Mouse (Mus musculus): ENCODE data around the gene Rnf183. TPM values are rescaled to one million over a fixed set of nuclear protein-coding genes. Genes with fewer than 3 reads are reported as not detected.

Rnf183 gene
- total RNA-seq (2012; rRNA removed) (0.10 and 0.15 TPM in 2 replicates), polyA plus RNA-seq (2012; ENCODE audit: insufficient read depth in 1 of 2, insufficient read length in 2 of 2, low read depth in 1 of 2, low replicate concordance in 2 of 2, missing spikeins in 1 of 2) (under 1 TPM in 1 of 2 experiments, not detected in 1; 0.25 TPM)

DNA sequence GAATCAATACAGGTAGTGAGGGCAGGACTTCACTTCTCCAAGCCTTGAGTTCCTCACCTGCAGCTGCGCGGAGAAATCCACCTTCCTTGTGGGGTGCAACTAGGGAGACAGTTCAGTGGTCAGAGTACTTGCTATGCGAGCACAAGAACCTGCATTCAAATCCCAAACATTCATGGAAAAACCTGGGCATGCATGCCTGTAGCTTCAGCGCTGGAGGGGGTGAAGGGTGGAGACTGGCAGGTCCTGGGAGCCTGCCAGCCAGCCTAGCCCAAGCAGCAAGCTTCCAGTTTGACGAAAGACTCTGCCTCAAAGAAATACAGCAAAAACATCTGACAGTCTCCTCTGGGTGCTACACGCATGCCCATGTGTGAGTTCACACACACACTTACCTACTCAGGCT is at the start of gene Rnf183:
TSS of gene Rnf183 (minus strand) at position 172 of the 400 bp plus-strand sequence.
- TF ChIP-seq TCF12 (IDR thresholded peaks at IDR 0.05; ENCODE audit: low read depth, low read length) (no peak), EP300 (IDR thresholded peaks at IDR 0.05; ENCODE audit: low read depth in 1 of 2, low read length in 2 of 2) (no peak), POLR2AphosphoS2 (IDR thresholded peaks at IDR 0.05; ENCODE audit: low read length) (no peak), MAZ (IDR thresholded peaks at IDR 0.05; ENCODE audit: low read depth, low read length) (no peak), MEF2A (IDR thresholded peaks at IDR 0.05; ENCODE audit: extremely low read depth, insufficient replicate concordance, low read depth, low read length, poor library complexity, severe bottlenecking) (no peak), NELFE (IDR thresholded peaks at IDR 0.05; ENCODE audit: low read depth, low read length) (no peak), MAFK (IDR thresholded peaks at IDR 0.05; ENCODE audit: borderline replicate concordance, low read depth, low read length) (no peak), ZC3H11A (IDR thresholded peaks at IDR 0.05; ENCODE audit: low read depth, low read length) (no peak), ETS1 (IDR thresholded peaks at IDR 0.05; ENCODE audit: low read depth, low read length) (no peak), USF1 (IDR thresholded peaks at IDR 0.05; ENCODE audit: low read depth, low read length) (no peak), MYB (IDR thresholded peaks at IDR 0.05; ENCODE audit: low read depth, low read length) (no peak), TBP (IDR thresholded peaks at IDR 0.05; ENCODE audit: low read depth, low read length) (no peak), ZMIZ1 (IDR thresholded peaks at IDR 0.05; ENCODE audit: low read depth, low read length) (no peak), POLR2AphosphoS5 (IDR thresholded peaks at IDR 0.05; ENCODE audit: borderline replicate concordance, low read depth, low read length) (no peak), SMC3 (IDR thresholded peaks at IDR 0.05; ENCODE audit: low read depth, low read length) (no peak), GATA1 (IDR thresholded peaks at IDR 0.05; ENCODE audit: low read depth, low read length) (no peak), E2F4 (IDR thresholded peaks at IDR 0.05; ENCODE audit: borderline replicate concordance, low read depth, low read length) (no peak), CHD2 (IDR thresholded peaks at IDR 0.05; ENCODE audit: low read length) (no peak), RCOR1 (IDR thresholded peaks at IDR 0.05; ENCODE audit: low read depth, low read length) (no peak)
- Histone ChIP-seq H3K4me3 (ENCODE audit: control insufficient read depth in 1 of 2, insufficient read depth in 1 of 2, low read depth in 2 of 2, low read length in 2 of 2) (no peak within 1 kb of the TSS), H3K9ac (ENCODE audit: control insufficient read depth, low read depth, low read length, poor library complexity, severe bottlenecking) (no peak within 1 kb of the TSS), H3K4me1 (ENCODE audit: control insufficient read depth in 1 of 2, insufficient read depth in 2 of 2, low read length in 2 of 2) (peaks cover 2 to 12% of the 10 kb centered on the region in 2 experiments; a peak in 2 of 4 replicates), H3K27ac (ENCODE audit: control insufficient read depth, low read depth, low read length) (no peak within 1 kb of the TSS), H3K27me3 (ENCODE audit: control insufficient read depth in 1 of 2, insufficient read depth in 2 of 2, low read length in 2 of 2) (no peaks in the 10 kb centered on the region), H3K36me3 (ENCODE audit: control insufficient read depth in 1 of 2, insufficient read depth in 2 of 2, low read length in 2 of 2) (peaks cover 0 to 11% of the 10 kb centered on the region in 2 experiments; a peak in 2 of 4 replicates), H3K9me3 (replicated peaks; ENCODE audit: insufficient read depth, low read length) (no peaks in the 10 kb centered on the region), H3K79me2 (ENCODE audit: control insufficient read depth, insufficient read depth, low read length, poor library complexity) (no peaks in the 10 kb centered on the region)
- no peak for DNase-seq (ENCODE audit: low read depth, low spot score)
